Mouse (Mus musculus) adrenal gland, adult (tissue): ENCODE measurements around the gene Rin2.

Source experiments
- DNase-seq, 2 experiments: peaks; one replicate each; pipeline ENCODE4 v3.0.0; 2022 to 2023; ENCODE audit warnings: low spot score in 1 of 2; ENCODE audit not compliant: inconsistent age in 2 of 2

Gene Rin2

GRCm38 (mm10) chr2:145730189-145730880, 55.3 kb downstream of the Rin2 start:
- no peak for DNase-seq

GRCm38 (mm10) chr2:145730905-145731304, 55.9 kb downstream of the Rin2 start:
- no peak for DNase-seq

DNA sequence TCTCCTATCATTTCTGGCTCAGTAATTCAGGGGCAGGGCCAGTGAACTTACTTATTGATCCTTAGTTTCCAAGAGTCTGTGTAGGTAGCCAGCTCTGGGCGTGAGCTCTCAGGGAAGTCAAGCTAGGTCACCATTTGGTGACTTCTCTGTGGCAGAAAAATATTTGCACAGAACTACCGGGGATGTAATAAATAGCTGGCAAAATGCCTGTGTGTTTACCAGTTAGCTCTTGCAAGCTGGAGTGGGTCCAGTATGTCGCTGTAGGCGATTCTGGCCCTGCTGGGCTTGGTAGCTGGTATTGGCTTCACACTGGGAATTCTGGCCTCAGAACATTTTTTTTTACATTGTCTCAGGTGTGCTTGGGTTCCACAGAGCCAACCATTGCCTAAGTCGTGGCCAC, 60.1 kb downstream of the Rin2 start:
- DNase-seq, result no peak

DNA sequence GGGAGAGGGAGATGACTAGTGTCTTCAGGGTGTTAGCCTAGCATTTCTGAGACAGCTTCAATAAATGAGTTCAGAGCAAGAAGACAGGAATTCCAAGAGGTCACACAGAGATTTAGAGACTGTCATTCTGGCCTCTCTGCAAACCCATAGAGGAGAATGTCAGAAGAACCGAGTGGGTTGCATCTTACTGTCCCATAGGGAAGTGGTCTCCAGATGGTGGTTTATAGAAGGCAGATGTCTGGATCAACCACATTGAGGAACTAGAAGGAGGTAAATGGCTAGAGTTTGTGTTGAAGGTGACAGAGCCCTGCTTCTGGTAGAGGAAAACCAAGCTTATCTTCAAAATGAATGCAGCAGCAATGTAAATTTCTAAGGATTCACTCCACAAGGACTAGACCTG, 61.5 kb downstream of the Rin2 start:
- DNase-seq, result no peak

DNA sequence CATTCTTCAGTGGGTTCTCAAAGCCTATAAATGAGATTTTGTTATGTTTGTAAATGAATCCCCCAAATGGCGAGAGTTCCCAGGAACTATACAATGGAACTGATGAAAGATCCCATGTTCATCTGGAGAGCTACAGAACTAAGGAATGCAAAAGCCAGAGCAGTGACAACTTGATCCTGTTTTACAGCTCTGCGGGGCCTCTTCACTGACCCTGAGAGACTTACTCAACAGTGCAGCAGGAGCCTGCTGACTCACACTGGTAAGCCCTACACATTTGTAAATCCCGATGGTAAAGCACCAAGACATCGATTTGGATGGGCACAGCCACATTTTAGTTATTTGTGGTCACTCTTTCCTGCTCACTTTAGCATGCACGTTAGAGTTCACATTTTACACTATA, 62.2 kb downstream of the Rin2 start:
- peak; percentile 12 to 62 for DNase-seq

- DNase-seq, result no peak
Measured at GRCm38 (mm10) chr2:145740729-145741128, 65.7 kb downstream of the Rin2 start.

GRCm38 (mm10) chr2:145742795-145743710, 68.0 kb downstream of the Rin2 start:
- DNase-seq, result no peak

DNA sequence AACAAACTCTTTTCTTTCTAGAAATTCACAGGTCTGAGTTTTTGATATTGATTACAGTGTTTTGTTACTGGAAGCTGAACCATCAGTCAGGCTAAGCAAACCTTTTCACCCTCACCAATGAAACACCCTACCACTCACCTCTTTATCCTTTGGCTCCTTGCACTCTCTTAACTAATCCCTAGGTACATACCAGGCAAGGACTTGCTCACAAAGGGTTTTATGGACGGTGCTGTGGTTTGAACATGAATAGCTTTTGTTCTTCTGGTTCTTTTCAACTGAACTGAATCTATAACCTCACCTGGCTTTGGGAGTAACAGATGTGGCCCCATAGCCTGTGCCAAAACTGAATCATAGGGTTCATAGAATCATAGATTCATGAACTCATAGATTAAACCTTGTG, 71.4 kb downstream of the Rin2 start:
- DNase-seq, result no peak

DNA sequence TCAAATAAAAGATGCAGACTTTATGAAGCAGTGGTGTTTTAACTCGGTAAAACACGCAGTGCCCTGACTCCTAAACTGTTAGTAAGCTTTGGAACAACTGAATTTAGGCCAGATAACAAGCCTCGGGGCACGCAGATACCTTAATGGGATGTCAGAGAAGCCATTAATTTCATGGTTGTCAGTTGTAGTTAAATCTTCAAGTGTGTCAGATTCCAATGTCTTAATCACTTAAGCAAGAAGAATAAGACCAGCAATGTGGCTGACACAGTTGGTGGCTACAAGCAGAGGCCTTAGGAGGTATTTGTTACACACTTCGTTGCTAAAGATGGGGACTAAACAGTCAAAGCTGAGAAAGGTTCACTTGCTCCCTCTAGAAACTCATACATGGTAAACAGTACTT, 74.6 kb downstream of the Rin2 start:
- DNase-seq, result no peak

- DNase-seq, result no peak
Measured at GRCm38 (mm10) chr2:145752572-145752971, 77.6 kb downstream of the Rin2 start.

DNA sequence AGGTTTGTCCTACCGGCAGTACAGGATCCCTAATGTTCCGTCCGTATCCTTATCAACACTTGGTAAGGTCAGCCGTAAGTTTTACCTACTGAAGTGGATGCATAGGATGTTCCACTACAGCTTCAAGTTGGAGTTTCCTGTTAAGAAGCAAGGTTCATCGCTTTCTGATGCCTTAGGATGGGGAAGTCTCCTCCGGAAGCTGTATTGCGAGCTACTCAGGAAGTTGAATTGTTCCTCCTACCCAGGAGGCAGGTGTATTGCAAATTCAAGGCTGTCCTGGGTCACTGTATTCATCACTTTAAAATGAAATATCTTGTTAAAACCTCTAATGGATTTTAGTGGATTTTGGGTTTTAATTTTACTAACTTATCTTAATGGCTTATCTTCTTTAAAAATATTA, 79.0 kb downstream of the Rin2 start:
- DNase-seq, result no peak

- no peak for DNase-seq
Measured at GRCm38 (mm10) chr2:145755864-145756822, 81.1 kb downstream of the Rin2 start.

DNA sequence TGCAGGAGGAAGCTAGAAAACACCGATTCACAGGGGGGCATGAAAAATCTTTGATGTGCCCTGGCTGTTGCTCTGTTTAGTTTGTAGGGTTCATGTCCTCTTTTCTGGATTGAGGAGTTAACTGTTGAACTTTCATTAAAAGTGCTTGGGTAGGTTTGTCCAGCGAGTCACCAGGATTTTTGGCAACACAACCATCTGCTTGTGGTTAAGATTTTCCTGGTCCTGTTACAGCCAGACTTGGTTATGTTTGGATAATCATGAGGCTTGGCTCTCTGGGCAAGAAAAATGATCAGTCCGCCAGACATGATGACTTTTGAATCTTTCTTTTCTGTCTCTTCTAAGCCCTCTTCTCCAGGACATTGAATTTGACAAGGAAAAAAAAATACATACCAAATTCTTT, 85.1 kb downstream of the Rin2 start:
- DNase-seq, result no peak

- no peak for DNase-seq
Measured at GRCm38 (mm10) chr2:145761436-145761835, 86.4 kb downstream of the Rin2 start.

GRCm38 (mm10) chr2:145769964-145770363, 94.9 kb downstream of the Rin2 start:
- no peak for DNase-seq

GRCm38 (mm10) chr2:145770730-145771536, 95.9 kb downstream of the Rin2 start:
- DNase-seq, result no peak

DNA sequence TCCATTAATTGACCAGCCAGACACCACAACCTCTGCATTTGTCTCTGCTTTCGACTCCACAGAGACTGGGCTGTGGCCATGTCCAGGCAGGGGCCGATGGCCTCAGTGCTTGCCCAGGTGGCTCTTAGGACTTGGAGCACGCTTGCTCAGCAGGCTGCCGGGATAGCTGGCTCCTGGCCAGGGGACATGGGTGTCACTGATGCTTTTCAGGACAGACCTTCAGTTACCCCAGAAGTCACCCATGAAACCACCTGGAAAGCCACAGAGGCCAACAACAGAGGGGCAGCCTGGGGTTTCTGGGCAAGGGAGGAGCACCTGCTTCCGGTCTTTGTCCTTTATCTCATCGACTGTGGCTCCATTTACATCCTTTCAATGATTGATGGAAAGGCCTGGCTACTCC, 108.2 kb downstream of the Rin2 start:
- peak in 1 of 2 experiments; percentile 20 for DNase-seq

GRCm38 (mm10) chr2:145784246-145784935, 109.4 kb downstream of the Rin2 start:
- DNase-seq, result no peak

- no peak for DNase-seq
Measured at GRCm38 (mm10) chr2:145784964-145785363, 109.9 kb downstream of the Rin2 start.
